Mouse (Mus musculus) bone marrow, adult 2 months (tissue): Measurements from ENCODE around the gene Gm21915. TPM values are rescaled to one million over a fixed set of nuclear protein-coding genes. Genes with fewer than 3 reads are reported as not detected.

Experiments
- H3K27ac ChIP-seq: fragments of 200-500 bp; 2 replicates; pipeline ENCODE4 v1.5.1; 2012; ENCODE audit warnings: low read depth, mild to moderate bottlenecking, control low read depth, inconsistent platforms, low read length; ENCODE audit not compliant: control insufficient read depth, poor library complexity, insufficient read depth
- H3K4me1 ChIP-seq: fragments of 200-500 bp; 2 replicates; pipeline ENCODE4 v1.6.1; 2011; ENCODE audit warnings: low read length; ENCODE audit not compliant: control insufficient read depth, insufficient read depth
- H3K4me3 ChIP-seq: fragments of 200-500 bp; replicated peaks from 2 replicates; pipeline ENCODE3; 2011; ENCODE audit warnings: mild to moderate bottlenecking, low read depth, low read length, control low read depth; ENCODE audit not compliant: control insufficient read depth
- CTCF ChIP-seq: fragments of 200-500 bp; IDR thresholded peaks from 2 replicates; pipeline ENCODE4 v1.5.1; 2011; ENCODE audit warnings: low read length, control low read depth; ENCODE audit not compliant: control insufficient read depth, insufficient read depth
- POLR2A ChIP-seq: fragments of 200-500 bp; IDR thresholded peaks from 2 replicates; pipeline ENCODE4 v1.6.1; 2011; ENCODE audit warnings: low read depth, mild to moderate bottlenecking, control low read depth, low read length, borderline replicate concordance; ENCODE audit not compliant: control insufficient read depth
- WGBS: fragments of 180-500 bp; shearing (Covaris S2); methylation state at CpG from one replicate; pipeline ENCODE4 v1.1.7; 2018; 5-methylcytosine and 5-hydroxymethylcytosine counted together
- polyA plus RNA-seq: library from polyadenylated mRNA; stranded (reverse); fragments of >200 nt; gene quantifications from 2 replicates; pipeline ENCODE4 v1.2.4, GENCODE M21; 2011; ENCODE audit warnings: low replicate concordance; ENCODE audit not compliant: missing spikeins, insufficient read depth, insufficient read length

The Gm21915 gene
- polyA plus RNA-seq = not detected in 2 replicates

DNA sequence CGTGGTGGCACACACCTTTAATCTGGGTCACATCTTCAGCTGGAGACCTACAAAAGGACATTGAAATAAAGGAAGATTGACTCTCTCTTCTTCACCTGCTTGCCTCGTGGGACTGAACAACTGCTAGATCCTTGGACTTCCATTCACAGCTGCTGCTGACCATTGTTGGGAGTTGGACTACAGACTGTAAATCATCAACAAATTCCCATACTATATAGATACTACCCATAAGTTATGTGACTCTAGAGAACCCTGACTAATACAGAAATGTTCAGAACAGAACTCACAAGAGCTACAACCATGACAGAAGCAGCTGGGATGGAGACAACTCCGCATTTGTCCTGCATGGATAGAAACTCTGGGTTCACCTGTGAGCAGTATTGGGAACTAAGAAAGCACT is at the start of gene Gm21915:
TSS of gene Gm21915 (plus strand) at position 301 of the 400 bp plus-strand sequence.
- no peak within 1 kb of the TSS for H3K27ac ChIP-seq

DNA sequence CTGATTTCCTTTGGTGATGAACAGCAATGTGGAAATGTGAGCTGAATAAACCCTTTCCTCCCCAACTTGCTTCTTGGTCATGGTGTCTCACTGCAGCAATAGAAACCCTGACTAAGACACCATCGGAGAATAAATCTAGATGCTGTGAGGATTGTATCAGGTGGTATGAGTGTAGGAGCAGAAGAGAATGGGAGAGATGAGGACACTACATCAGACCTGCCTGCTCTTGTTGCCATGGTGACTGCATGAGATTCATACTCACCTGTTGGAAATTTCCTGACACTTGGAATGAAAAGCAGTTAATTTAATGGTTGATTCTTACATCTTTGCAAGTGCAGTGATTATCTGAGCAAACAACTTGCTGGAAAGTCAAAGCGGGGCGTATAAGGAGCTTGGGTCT is 48.1 kb upstream of the Gm21915 start:
- 94% methylated on average over 3 of the region's 3 CpGs for WGBS
- TF ChIP-seq CTCF (no peak), POLR2A (no peak)
- Histone ChIP-seq H3K27ac (no peak overlapping the region), H3K4me1 (peaks cover 4% of the 10 kb centered on the region), H3K4me3 (no peak overlapping the region)

More for the DNA sequence above, at the start of gene Gm21915:
- 73% methylated on average over 3 of the region's 3 CpGs for WGBS
- Histone ChIP-seq H3K4me3 (no peak within 1 kb of the TSS), H3K4me1 (no peaks in the 10 kb centered on the region; the same call in 1 of the 2 replicates)
- TF ChIP-seq CTCF = no peak
- TF ChIP-seq POLR2A = no peak

DNA sequence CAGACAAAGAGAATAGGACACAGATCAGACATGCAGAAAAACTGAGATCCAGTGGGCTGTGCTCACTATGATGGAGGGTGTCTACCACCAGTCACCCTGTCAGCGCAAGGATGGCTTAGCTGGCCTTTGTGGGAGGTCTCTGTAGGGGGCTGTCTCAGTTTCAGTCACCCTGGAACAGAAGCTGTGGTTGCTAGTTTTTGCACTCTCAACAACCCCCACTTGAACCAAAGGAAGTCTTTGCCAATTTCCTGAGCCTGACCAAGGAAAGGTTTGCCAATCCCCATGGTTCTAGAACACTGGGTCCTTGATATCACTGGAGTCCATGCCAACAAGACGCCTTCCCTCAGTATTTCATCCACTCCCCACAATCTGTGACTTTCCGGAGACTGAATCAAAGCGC is 47.6 kb upstream of the Gm21915 start:
- H3K27ac ChIP-seq = 0 out of 2 replicates have a peak overlapping the region, but pooled peaks have one; percentile 43
- H3K4me1 ChIP-seq = peaks cover 4% of the 10 kb centered on the region
- 48% methylated on average over 4 of the region's 4 CpGs for WGBS
- no peak overlapping the region for H3K4me3 ChIP-seq
- TF ChIP-seq POLR2A = no peak
- no peak for TF ChIP-seq CTCF

DNA sequence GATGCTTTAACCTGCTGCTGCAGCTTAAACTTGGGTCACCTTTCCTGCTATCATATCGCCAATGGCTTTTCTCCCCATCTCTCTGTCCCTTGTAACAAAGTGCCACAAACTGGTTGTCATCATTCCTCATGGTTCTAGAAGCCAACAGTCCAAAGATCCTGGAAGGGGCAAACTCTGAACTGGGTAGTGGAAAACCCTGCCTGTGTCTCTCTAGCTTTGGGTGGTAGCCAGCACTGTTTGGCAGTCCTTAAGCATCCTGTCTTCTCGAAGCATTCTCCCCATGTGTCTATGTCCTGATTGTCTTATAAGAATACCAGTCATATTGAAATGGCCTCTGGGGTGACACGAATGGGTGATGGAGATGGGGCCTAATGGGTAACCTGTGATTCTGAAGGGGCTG is 45.1 kb upstream of the Gm21915 start:
- H3K27ac ChIP-seq = no peak overlapping the region
- H3K4me3 ChIP-seq = no peak overlapping the region
- no peak for TF ChIP-seq CTCF
- TF ChIP-seq POLR2A = no peak
- H3K4me1 ChIP-seq = peaks cover 4% of the 10 kb centered on the region
- WGBS = 53% methylated on average over 3 of the region's 3 CpGs

DNA sequence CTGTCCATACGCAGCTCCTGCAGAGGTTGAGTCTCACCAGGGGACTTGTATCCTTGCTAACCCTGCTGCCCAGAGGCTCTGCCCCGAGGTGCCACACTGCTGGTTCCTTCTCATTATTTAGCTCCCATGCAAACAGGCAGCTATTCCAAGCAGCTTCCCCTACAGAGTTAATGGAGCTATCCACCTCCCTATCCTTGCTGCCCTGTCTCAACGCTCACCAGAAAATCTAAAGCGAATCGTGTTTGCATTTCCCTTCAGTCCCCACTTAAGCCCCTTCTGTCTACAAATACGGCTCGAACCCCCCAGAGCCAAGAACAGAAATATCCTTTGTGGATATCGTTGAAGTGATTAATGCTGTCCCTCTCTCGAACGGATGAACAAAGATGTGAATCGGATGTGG is 43.8 kb upstream of the Gm21915 start:
- Histone ChIP-seq H3K27ac (no peak overlapping the region), H3K4me3 (no peak overlapping the region), H3K4me1 (peaks cover 8% of the 10 kb centered on the region)
- WGBS = 81% methylated on average over 11 of the region's 11 CpGs
- TF ChIP-seq CTCF (no peak), POLR2A (no peak)

DNA sequence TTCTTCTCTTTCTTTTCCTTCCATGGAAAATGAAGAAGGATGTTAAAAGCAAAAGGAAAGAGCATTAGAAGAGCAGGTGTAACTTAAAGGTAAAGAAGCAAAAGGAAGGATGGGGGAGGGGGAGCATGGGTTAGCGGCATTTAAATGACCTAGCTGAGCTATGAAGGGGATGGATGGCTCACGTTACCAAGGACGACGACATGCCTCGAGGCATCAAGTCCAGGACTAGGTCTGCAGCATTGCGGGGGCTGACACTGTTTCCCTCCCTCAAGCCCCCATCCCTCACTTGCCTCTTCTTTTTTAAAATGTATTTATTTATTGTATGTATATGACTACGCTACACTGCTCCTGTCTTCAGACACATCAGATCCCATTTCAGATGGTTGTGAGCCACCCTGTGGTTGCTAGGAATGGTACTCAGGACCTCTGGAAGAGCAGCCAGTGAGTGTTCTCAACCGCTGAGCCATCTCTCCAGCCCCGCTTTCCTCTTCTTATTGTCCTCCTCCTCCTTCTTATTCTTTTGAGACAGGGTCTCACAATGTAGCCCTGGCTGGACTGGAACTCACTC is 43.2 kb upstream of the Gm21915 start:
- Histone ChIP-seq H3K4me1 (peaks cover 8% of the 10 kb centered on the region), H3K27ac (no peak overlapping the region), H3K4me3 (no peak overlapping the region)
- TF ChIP-seq POLR2A = no peak
- TF ChIP-seq CTCF = no peak
- 87% methylated on average over 9 of the region's 9 CpGs for WGBS

DNA sequence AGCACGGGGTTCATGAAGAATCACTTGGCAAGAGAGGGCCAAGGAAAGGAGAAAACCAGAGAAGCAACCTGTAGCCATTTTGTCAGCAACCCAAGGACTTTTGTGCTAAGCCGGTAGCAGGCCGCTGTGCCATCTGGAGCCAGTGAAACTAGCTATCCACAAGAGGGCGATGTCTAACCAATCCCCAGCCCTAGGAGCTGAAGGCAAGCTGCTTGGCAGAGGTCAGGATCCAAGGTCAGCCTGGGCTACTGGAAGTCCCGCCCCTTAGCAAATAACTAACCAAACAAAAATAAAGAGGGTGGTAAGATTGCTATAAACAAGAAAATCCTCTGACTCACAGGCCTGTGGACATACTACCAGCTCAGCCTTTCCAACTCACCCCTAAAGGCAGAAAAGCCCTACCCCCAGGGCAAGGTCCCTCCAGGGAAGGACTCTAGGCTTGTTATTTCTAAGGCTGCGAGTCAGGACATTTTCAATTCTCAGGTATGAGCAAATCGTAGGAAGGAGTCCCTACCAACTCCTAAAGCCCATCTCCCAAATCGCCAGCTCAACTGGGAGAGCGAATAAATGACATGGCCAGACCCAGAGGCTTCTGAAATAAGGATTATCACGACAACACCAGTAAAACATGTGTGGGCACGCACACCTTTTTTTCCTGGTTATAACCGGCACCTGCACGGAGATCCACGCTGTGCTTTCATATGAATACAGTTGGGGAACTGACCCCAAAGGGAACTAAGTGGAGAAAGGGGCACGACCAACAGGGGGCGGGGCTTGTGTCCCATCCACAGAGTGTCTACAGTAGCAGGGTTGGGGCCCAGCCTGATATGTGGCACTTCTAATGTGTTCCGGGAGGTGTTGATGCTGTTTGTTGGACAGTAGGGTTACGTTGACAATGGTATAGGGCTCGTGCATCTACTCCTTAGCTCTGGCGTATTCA is 42.0 kb upstream of the Gm21915 start:
- H3K27ac ChIP-seq = 0 out of 2 replicates have a peak overlapping the region, but pooled peaks have one; percentile 10
- 53% methylated on average over 20 of the region's 20 CpGs for WGBS
- TF ChIP-seq CTCF (peak; percentile 74), POLR2A (no peak)
- H3K4me3 ChIP-seq = no peak overlapping the region
- H3K4me1 ChIP-seq = peaks cover 7% of the 10 kb centered on the region; the same call in 1 of the 2 replicates

DNA sequence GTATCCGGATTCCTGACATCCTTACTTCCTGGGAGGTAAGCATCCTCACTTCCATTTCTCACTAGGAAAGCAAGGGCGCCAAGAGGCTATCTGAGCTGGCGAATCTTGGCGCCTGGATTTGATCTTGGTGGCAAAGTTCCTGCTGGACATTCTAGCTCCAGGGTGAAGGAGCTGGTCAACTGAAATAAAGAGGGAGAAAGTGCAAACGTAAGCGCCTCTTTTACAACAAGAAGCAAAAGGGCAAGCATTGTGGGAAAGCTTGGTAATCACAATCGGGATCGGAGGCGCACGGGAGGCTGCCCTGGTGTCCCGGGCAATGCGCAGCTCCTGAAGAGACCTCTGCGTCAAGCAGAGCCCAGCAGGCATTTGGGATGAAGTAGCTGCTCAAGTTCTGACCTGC is 41.0 kb upstream of the Gm21915 start:
- H3K4me1 ChIP-seq = peaks cover 5% of the 10 kb centered on the region; the same call in 1 of the 2 replicates
- WGBS = 85% methylated on average over 13 of the region's 13 CpGs
- H3K4me3 ChIP-seq = no peak overlapping the region
- H3K27ac ChIP-seq = no peak overlapping the region
- TF ChIP-seq CTCF (no peak), POLR2A (no peak)
